Mouse (Mus musculus) left cerebral cortex, adult 9 months (tissue): Measurements from ENCODE around the gene Tspan9.

Source experiments
- DNase-seq, 2 experiments: peaks; one replicate each; pipeline ENCODE4 v3.0.0; 2022; ENCODE audit warnings: low spot score in 2 of 2

Tspan9 gene

GRCm38 (mm10) chr6:128104712-128105324 is 38.6 kb downstream of the Tspan9 start:
- DNase-seq = no peak

- no peak for DNase-seq
These were observed 39.5 kb downstream of the Tspan9 start for GRCm38 (mm10) chr6:128103874-128104273.

- no peak for DNase-seq
These were observed 40.9 kb downstream of the Tspan9 start for GRCm38 (mm10) chr6:128102296-128102999.

GRCm38 (mm10) chr6:128099871-128100270 is 43.5 kb downstream of the Tspan9 start:
- DNase-seq = no peak

GRCm38 (mm10) chr6:128099190-128099589 is 44.2 kb downstream of the Tspan9 start:
- DNase-seq = no peak

- DNase-seq = no peak
These were observed 46.9 kb downstream of the Tspan9 start for GRCm38 (mm10) chr6:128096521-128096920.

- no peak for DNase-seq
These were observed 47.5 kb downstream of the Tspan9 start for GRCm38 (mm10) chr6:128095906-128096305.

GRCm38 (mm10) chr6:128095131-128095530 is 48.3 kb downstream of the Tspan9 start:
- peak in 1 of 2 experiments; percentile 67 for DNase-seq

- DNase-seq = peak in 1 of 2 experiments; percentile 75
These were observed 49.4 kb downstream of the Tspan9 start for GRCm38 (mm10) chr6:128093856-128094628.

- no peak for DNase-seq
These were observed 50.8 kb downstream of the Tspan9 start for GRCm38 (mm10) chr6:128092621-128093020.

GRCm38 (mm10) chr6:128091833-128092166 is 51.6 kb downstream of the Tspan9 start:
- no peak for DNase-seq

GRCm38 (mm10) chr6:128090985-128091832 is 52.2 kb downstream of the Tspan9 start:
- peak in 1 of 2 experiments; percentile 52 for DNase-seq

- DNase-seq = peak in 1 of 2 experiments; percentile 65
These were observed 53.4 kb downstream of the Tspan9 start for GRCm38 (mm10) chr6:128089770-128090702.

- no peak for DNase-seq
These were observed 54.5 kb downstream of the Tspan9 start for GRCm38 (mm10) chr6:128088746-128089523.

GRCm38 (mm10) chr6:128085488-128086066 is 57.8 kb downstream of the Tspan9 start:
- DNase-seq = no peak

- DNase-seq = no peak
These were observed 60.1 kb downstream of the Tspan9 start for GRCm38 (mm10) chr6:128083305-128083704.

- no peak for DNase-seq
These were observed 61.6 kb downstream of the Tspan9 start for GRCm38 (mm10) chr6:128081781-128082180.

GRCm38 (mm10) chr6:128081293-128081692 is 62.1 kb downstream of the Tspan9 start:
- no peak for DNase-seq

GRCm38 (mm10) chr6:128079576-128080224 is 63.7 kb downstream of the Tspan9 start:
- no peak for DNase-seq
